Mouse (Mus musculus): ENCODE results near the gene Lama2.

The Lama2 gene

GRCm38 (mm10) chr10:27384636-27385035, 234.9 kb downstream of the Lama2 start:
- no peak for DNase-seq (ENCODE audit: low read depth, low spot score)

- DNase-seq (ENCODE audit: low read depth, low spot score) = no peak
Observed at GRCm38 (mm10) chr10:27382887-27383609, 236.5 kb downstream of the Lama2 start.

- DNase-seq (ENCODE audit: low read depth, low spot score) = no peak
Observed at GRCm38 (mm10) chr10:27378286-27378685, 241.3 kb downstream of the Lama2 start.

- no peak for DNase-seq (ENCODE audit: low read depth, low spot score)
Observed at GRCm38 (mm10) chr10:27344278-27344677, 275.3 kb downstream of the Lama2 start.

- DNase-seq (ENCODE audit: low read depth, low spot score) = peak; percentile 33
Observed at GRCm38 (mm10) chr10:27322410-27322990, 297.1 kb downstream of the Lama2 start.

GRCm38 (mm10) chr10:27307444-27307843, 312.1 kb downstream of the Lama2 start:
- no peak for DNase-seq (ENCODE audit: low read depth, low spot score)

GRCm38 (mm10) chr10:27305301-27305700, 314.3 kb downstream of the Lama2 start:
- no peak for DNase-seq (ENCODE audit: low read depth, low spot score)

- no peak for DNase-seq (ENCODE audit: low read depth, low spot score)
Observed at GRCm38 (mm10) chr10:27285098-27285860, 334.3 kb downstream of the Lama2 start.

- no peak for DNase-seq (ENCODE audit: low read depth, low spot score)
Observed at GRCm38 (mm10) chr10:27267432-27267831, 352.1 kb downstream of the Lama2 start.

GRCm38 (mm10) chr10:27265812-27266211, 353.7 kb downstream of the Lama2 start:
- DNase-seq (ENCODE audit: low read depth, low spot score) = no peak

GRCm38 (mm10) chr10:27264713-27265112, 354.8 kb downstream of the Lama2 start:
- no peak for DNase-seq (ENCODE audit: low read depth, low spot score)

GRCm38 (mm10) chr10:27249741-27250140, 369.8 kb downstream of the Lama2 start:
- no peak for DNase-seq (ENCODE audit: low read depth, low spot score)

- DNase-seq (ENCODE audit: low read depth, low spot score) = no peak
Observed at GRCm38 (mm10) chr10:27234755-27235154, 384.8 kb downstream of the Lama2 start.

GRCm38 (mm10) chr10:27233577-27233976, 386.0 kb downstream of the Lama2 start:
- no peak for DNase-seq (ENCODE audit: low read depth, low spot score)

- no peak for DNase-seq (ENCODE audit: low read depth, low spot score)
Observed at GRCm38 (mm10) chr10:27223815-27224375, 395.7 kb downstream of the Lama2 start.

GRCm38 (mm10) chr10:27222639-27223315, 396.8 kb downstream of the Lama2 start:
- no peak for DNase-seq (ENCODE audit: low read depth, low spot score)

GRCm38 (mm10) chr10:27219698-27220097, 399.9 kb downstream of the Lama2 start:
- no peak for DNase-seq (ENCODE audit: low read depth, low spot score)

GRCm38 (mm10) chr10:27207320-27207719, 412.2 kb downstream of the Lama2 start:
- DNase-seq (ENCODE audit: low read depth, low spot score) = no peak

GRCm38 (mm10) chr10:27198443-27198842, 421.1 kb downstream of the Lama2 start:
- DNase-seq (ENCODE audit: low read depth, low spot score) = no peak

- DNase-seq (ENCODE audit: low read depth, low spot score) = no peak
Observed at GRCm38 (mm10) chr10:27193986-27194908, 425.3 kb downstream of the Lama2 start.
